Mouse (Mus musculus): ENCODE measurements around the gene Endou.

The Endou gene

GRCm38 (mm10) chr15:97727048-97727447, 4.1 kb downstream of the Endou start:
- peak; percentile 42 for DNase-seq (ENCODE audit: low spot score)

GRCm38 (mm10) chr15:97726310-97726709, 4.8 kb downstream of the Endou start:
- no peak for DNase-seq (ENCODE audit: low spot score)

GRCm38 (mm10) chr15:97725198-97725785, 5.8 kb downstream of the Endou start:
- DNase-seq (ENCODE audit: low spot score), result no peak

- DNase-seq (ENCODE audit: low spot score), result peak; percentile 32
These were observed 6.6 kb downstream of the Endou start for GRCm38 (mm10) chr15:97724346-97725197.

GRCm38 (mm10) chr15:97723536-97724345, 7.4 kb downstream of the Endou start:
- DNase-seq (ENCODE audit: low spot score), result no peak

GRCm38 (mm10) chr15:97721008-97721701, 10.0 kb downstream of the Endou start:
- no peak for DNase-seq (ENCODE audit: low spot score)

GRCm38 (mm10) chr15:97720026-97720675, 11.0 kb downstream of the Endou start:
- DNase-seq (ENCODE audit: low spot score), result no peak

- no peak for DNase-seq (ENCODE audit: low spot score)
These were observed 11.6 kb downstream of the Endou start for GRCm38 (mm10) chr15:97719494-97719893.

GRCm38 (mm10) chr15:97718535-97719155, 12.5 kb downstream of the Endou start:
- no peak for DNase-seq (ENCODE audit: low spot score)

GRCm38 (mm10) chr15:97717861-97718534, 13.1 kb downstream of the Endou start:
- DNase-seq (ENCODE audit: low spot score), result peak; percentile 73

GRCm38 (mm10) chr15:97716782-97717181, 14.4 kb downstream of the Endou start:
- DNase-seq (ENCODE audit: low spot score), result no peak

- no peak for DNase-seq (ENCODE audit: low spot score)
These were observed 15.4 kb downstream of the Endou start for GRCm38 (mm10) chr15:97715734-97716133.

GRCm38 (mm10) chr15:97715083-97715482, 16.1 kb downstream of the Endou start:
- DNase-seq (ENCODE audit: low spot score), result no peak

- DNase-seq (ENCODE audit: low spot score), result no peak
These were observed 18.6 kb downstream of the Endou start for GRCm38 (mm10) chr15:97712546-97712945.

- DNase-seq (ENCODE audit: low spot score), result no peak
These were observed 20.2 kb downstream of the Endou start for GRCm38 (mm10) chr15:97710906-97711305.

GRCm38 (mm10) chr15:97705211-97706050, 25.7 kb downstream of the Endou start, which contains the start of gene Rpap3:
Gene Rpap3 (minus strand): TSS chr15:97705825.
- DNase-seq (ENCODE audit: low spot score), result peak; percentile 87

GRCm38 (mm10) chr15:97696616-97697015, 34.5 kb downstream of the Endou start:
- DNase-seq (ENCODE audit: low spot score), result no peak

- no peak for DNase-seq (ENCODE audit: low spot score)
These were observed 37.7 kb downstream of the Endou start for GRCm38 (mm10) chr15:97693411-97693810.

- no peak for DNase-seq (ENCODE audit: low spot score)
These were observed 47.0 kb downstream of the Endou start for GRCm38 (mm10) chr15:97684118-97684517.

Measured in urinary bladder, postnatal 14 days (tissue).